Mouse (Mus musculus): ENCODE measurements at regions not wholly inside any gene's neighbourhood (a gene's known extent, or its start where the extent isn't known, plus 50 kb on each side); places are given as distances from the start of the nearest gene placed in this dataset.
"Not testable (repeated sequence)": the region's sequence is repeated elsewhere in the genome, so short reads cannot be mapped to it uniquely, and the experiment has no call there.

DNA sequence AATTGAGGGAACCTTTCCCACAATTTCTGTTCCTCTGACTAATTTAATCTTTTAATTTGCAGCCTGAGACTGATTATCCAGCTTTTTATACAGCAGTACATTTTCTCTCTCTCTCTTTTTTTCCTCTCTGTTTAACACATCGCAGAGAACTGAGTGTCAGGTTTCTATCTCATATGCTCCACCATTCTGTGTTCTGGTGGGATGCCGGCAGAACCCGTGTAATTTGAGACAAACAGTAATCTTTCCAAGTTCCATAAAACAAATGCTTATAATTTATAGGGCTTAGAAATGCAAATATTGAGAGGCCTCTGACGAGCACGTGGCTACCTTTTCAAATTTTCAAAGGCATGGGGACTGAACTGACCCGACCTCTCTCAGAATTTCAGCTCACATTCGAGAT is 59.1 kb downstream of the Zbtb18 start:
- DNase-seq (ENCODE audit: extremely low spot score, low spot score): no peak

DNA sequence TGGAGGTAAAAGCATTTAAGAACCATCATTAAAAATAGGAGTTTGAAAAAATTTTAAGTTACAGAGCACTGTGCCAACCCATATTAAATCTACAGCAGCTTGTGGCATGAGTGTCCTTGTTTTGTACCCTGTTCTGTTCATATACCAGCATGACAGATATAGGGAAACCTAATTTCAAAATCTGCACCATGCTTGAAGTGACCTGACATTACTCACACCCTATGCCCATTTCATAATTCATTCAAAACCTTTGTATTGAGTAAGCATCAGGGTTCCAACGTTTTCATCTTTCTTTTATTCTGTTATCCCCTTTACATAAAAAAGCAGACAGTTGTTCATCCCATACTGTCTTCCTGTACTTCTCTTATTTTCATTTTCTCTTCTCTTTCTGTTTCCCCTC is 61.8 kb downstream of the Zbtb18 start:
- DNase-seq (ENCODE audit: extremely low spot score, low spot score): no peak

DNA sequence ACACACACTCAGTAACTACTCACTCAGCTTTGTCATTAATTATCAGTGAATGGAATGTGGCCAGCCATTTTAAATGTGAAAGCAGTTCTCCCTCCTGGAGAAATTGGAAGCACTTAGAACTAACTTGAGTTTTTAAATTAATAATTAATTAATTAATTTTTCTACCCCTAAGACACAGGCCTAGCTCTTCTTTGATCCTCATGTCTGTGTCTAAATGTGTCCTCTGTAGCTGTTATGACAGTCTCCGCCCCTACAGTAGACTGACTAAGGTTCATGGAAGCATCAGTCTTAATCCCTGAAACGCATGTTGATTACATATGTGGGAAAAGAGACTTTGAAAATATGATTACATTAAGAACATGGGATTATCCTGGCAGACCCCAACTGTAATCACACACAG is 62.6 kb downstream of the Zbtb18 start:
- DNase-seq (ENCODE audit: extremely low spot score, low spot score): no peak

DNA sequence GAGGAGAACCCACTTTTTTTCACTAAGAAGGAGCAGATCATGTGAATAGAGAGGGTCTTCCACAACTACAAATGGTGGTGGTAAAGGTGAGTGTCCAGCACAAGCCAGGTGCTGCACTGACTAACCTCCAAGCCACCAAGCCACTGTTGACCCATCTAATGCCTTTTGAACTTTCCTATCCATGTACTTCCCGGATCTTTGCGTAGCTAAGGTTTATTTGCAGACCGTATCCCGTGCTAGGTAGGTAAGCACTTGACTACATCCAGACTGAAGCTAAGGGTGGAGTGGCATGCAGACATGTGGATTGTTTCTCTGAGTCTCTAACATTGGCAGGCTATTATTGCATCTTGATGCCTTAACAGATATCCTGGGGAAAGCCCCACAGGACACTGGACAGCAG is 65.2 kb downstream of the Zbtb18 start:
- not testable (repeated sequence) for DNase-seq (ENCODE audit: extremely low spot score, low spot score)

GRCm38 (mm10) chr1:177509786-177510185 is 67.6 kb downstream of the Zbtb18 start:
- DNase-seq (ENCODE audit: extremely low spot score, low spot score): no peak

GRCm38 (mm10) chr1:177512116-177512515 is 70.0 kb downstream of the Zbtb18 start:
- no peak for DNase-seq (ENCODE audit: extremely low spot score, low spot score)

GRCm38 (mm10) chr1:177517934-177518610 is 75.9 kb downstream of the Zbtb18 start:
- DNase-seq (ENCODE audit: extremely low spot score, low spot score): peak; percentile 73

- peak; percentile 76 for DNase-seq (ENCODE audit: extremely low spot score, low spot score)
Measured at GRCm38 (mm10) chr1:177518897-177519513, 76.9 kb downstream of the Zbtb18 start.

- no peak for DNase-seq (ENCODE audit: extremely low spot score, low spot score)
Measured at GRCm38 (mm10) chr1:177521110-177521509, 79.0 kb downstream of the Zbtb18 start.

DNA sequence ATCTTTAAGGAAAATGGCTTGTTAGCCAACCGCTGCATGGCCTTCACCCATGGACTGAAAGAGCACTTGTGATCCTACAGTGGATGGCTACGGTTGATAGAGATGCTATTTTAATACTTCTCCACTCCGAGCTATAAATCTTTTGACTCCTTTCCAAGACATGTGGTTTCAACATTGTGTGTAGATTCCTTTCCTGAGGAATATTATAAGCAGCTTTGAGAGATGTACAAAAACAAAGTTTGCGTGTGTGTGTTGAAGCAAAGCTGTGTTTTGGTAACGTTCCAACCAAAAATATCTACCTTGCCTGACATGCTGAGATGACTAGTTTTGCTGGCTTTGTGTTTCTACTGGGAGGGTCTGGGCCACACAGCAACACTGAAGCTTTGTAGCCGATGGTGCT is 83.0 kb downstream of the Zbtb18 start:
- DNase-seq (ENCODE audit: extremely low spot score, low spot score): no peak

- DNase-seq (ENCODE audit: extremely low spot score, low spot score): no peak
Measured at GRCm38 (mm10) chr1:177531791-177532190, 89.6 kb downstream of the Zbtb18 start.

DNA sequence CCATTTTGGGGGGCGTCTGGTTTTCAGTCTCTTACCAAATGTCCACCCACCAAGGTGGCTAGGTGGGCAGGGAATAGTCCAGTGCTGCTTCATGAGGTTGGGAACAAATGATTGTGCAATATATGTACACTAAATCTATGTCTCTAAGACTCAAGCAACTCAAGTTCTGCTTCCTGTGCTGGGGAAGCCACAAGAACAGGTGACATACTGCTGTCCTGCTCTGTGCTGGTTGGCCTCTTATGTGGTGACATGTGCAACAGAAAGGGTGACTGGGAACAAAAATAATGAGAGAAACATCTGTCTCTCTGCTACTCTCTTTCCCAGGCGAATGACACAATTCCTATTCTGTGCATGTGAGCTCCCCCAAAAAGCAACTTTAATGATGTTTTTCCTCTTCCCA is 90.5 kb downstream of the Zbtb18 start:
- no peak for DNase-seq (ENCODE audit: extremely low spot score, low spot score)

GRCm38 (mm10) chr1:177533332-177533731 is 91.2 kb downstream of the Zbtb18 start:
- no peak for DNase-seq (ENCODE audit: extremely low spot score, low spot score)

GRCm38 (mm10) chr1:177545031-177545735 is 103.0 kb downstream of the Zbtb18 start:
- DNase-seq (ENCODE audit: extremely low spot score, low spot score): peak; percentile 41

GRCm38 (mm10) chr1:177547716-177548115 is 105.6 kb downstream of the Zbtb18 start:
- DNase-seq (ENCODE audit: extremely low spot score, low spot score): no peak

DNA sequence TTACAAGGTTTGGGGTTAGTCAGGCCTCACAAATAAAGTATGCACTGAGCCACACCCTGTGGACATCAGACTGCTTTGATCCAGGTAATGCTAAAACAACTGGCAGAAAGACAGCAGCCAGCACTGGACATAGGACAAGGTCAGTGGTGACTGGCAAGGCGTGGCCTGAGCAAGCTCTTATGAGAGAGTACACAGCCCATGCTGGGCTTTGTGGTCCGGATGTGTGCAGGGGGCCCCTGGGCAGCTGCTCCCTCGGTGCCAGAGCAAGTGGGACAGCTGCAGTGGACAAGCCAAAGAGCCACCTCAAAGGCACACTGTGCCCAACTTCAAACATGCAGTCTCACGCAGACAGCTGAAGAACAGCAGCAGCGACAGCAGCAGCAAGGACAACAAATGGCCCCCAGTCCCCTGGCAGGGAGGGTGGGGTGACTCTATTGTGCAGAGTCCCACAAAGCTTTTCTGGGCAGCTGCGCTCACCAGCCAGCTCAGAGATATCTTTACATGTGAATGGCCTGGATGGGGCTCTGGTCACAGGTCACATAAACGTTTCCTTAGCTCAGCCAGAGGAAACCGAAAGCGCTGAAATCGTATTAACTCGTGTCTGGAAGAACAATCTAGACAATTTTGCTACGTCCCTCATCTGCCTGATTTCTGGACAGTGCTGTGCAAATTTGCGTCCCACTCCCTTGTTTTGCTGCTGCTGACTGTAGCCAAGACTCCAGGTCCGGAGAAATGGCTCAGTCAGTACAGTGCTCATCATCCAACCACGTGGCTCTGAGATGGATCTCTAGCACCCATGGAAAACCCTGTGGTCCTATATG is 113.5 kb downstream of the Zbtb18 start:
- peak; percentile 51 for DNase-seq (ENCODE audit: extremely low spot score, low spot score)

DNA sequence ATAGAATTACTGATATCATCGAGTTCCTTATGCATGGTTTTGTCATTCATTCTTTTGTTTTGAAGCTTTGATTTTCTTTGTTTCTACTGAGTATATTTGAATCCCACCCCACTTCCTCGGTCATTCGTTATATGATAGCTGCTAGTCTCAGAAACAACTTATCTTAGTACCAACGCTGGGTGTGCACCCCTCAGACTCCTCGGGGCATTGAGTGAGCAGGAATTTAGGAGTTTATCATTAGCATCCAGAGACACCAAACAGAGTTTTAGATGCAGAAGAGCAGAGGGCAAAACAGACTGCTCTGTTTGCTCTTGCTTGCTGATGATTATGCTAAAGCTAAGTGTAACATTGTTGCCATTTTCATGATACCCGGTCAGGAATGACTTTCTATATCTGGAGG is 115.3 kb downstream of the Zbtb18 start:
- DNase-seq (ENCODE audit: extremely low spot score, low spot score): no peak

DNA sequence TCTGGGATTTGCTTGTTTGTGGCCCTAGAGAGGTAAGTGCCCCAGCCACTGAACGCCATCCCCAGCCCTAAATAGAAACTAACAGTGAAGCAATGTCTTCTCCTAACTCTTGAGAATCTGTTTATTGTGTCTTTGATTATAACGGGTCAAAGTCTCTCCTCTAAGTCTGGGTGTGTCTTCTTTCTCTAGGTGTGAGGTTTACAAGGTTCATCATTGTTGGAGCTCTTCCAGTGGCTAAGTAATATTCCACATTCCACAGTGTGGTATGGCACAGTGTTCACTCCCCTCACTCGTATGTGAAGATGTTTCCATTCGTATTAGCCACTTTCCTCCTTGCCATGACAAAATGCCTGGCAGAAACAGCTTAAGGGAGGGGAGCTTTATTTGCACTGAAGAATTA is 115.7 kb downstream of the Zbtb18 start:
- no peak for DNase-seq (ENCODE audit: extremely low spot score, low spot score)

DNA sequence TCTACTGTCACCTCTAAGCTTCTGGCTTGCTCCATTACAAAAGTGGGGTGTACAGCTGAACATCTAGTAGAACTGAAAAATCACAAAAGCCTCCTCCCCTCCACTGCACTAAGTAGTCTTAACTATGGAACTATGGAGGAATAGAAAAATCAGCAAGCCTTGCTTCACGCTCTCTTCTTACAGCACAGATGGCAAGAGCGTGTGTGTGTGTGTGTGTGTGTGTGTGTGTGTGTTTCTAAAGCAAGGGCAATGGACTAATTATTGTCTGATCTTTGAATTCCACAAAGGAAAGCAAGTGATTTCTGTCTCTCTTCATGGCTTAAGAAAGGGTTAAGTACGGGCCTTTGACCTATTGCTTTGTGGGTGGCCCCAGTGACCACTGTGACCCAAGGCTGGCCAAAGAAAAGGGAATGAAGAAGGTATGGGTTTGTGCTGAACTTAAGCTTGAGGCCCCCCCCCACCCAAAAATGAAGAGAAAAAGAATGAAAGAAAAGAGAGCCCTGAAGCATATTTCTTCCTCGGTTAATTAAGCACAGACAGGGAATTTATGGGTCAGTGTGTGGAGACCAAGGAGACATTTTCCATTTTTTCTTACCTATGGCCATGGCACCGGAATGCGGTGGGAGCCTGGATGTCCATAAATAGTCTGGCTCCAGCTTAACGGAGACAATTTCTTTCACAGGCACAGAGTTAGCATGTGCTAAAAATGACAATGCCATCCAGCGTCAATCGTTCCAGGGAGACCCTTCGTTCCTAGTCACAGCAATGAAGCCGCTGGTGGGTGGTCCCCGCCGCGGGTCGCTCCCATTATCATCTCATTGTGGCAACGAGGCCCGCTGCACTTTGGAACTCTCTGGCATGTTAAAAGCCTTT is 119.8 kb downstream of the Zbtb18 start:
- peak; percentile 73 for DNase-seq (ENCODE audit: extremely low spot score, low spot score)

DNA sequence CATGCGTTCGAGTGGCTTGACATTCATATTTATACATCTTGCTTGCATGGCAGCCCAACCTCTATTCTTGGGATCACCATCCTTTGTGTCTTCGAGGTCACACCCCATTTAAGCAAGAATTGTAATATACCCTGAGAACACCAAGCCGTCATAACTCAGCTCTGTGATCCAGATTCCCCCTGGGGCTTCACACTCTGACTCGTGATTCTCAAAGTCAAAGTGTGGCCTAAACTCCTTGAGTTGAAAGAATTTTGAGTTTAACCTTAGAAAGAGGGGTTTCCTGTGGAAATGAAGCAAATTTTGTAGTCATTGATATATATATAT is 120.4 kb downstream of the Zbtb18 start:
- DNase-seq (ENCODE audit: extremely low spot score, low spot score): no peak

DNA sequence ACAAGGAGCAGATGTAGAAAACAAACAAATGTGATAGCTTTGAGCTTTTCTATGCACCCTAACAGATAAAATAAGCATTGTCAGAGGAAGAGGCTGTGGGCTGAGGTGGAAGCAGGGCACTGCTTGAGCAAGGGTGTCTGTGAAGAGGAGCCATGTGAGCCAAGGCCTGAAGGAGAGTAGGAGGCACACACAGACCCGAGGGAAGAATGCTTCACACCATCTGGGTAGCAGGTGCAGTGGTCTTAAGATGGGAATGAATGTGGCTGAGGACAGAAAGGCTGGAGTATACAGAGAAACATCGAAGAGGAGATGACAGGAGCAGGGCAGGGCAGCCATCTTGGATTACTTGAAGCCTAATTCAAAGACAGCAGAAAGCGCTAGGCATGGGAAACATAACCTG is 123.5 kb downstream of the Zbtb18 start:
- DNase-seq (ENCODE audit: extremely low spot score, low spot score): no peak
